Mouse (Mus musculus) ES-Bruce4 (cell line): ENCODE measurements at regions not wholly inside any gene's neighbourhood (a gene's known extent, or its start where the extent isn't known, plus 50 kb on each side); places are given as distances from the start of the nearest gene placed in this dataset.
"Not testable (repeated sequence)": the region's sequence is repeated elsewhere in the genome, so short reads cannot be mapped to it uniquely, and the experiment has no call there.

Experiments used
- H3K27ac ChIP-seq: 2 replicates; pipeline ENCODE4 v1.5.1; 2012; ENCODE audit warnings: low read length, inconsistent platforms; ENCODE audit not compliant: insufficient read depth
- H3K27me3 ChIP-seq: 2 replicates; pipeline ENCODE4 v1.6.1; 2012; ENCODE audit warnings: mild to moderate bottlenecking, low read length, inconsistent platforms; ENCODE audit not compliant: control insufficient read depth, poor library complexity, insufficient read depth, severe bottlenecking
- H3K36me3 ChIP-seq: 2 replicates; pipeline ENCODE4 v1.6.1; 2012; ENCODE audit warnings: inconsistent platforms, mild to moderate bottlenecking, low read length, moderate library complexity; ENCODE audit not compliant: control insufficient read depth, poor library complexity, insufficient read depth, severe bottlenecking
- H3K4me1 ChIP-seq: one replicate; pipeline ENCODE4 v1.8.1; 2011; ENCODE audit warnings: low read length; ENCODE audit not compliant: control insufficient read depth, insufficient read depth
- H3K4me3 ChIP-seq: 2 replicates; pipeline ENCODE4 v1.5.1; 2011; ENCODE audit warnings: low read depth, mild to moderate bottlenecking, low read length
- H3K9ac ChIP-seq: 2 replicates; pipeline ENCODE4 v1.6.1; 2012; ENCODE audit warnings: low read depth, mild to moderate bottlenecking, inconsistent platforms; ENCODE audit not compliant: poor library complexity, severe bottlenecking
- H3K9me3 ChIP-seq: replicated peaks from 2 replicates; pipeline ENCODE4 v1.6.1; 2012; ENCODE audit warnings: mild to moderate bottlenecking, low read length, inconsistent platforms; ENCODE audit not compliant: control insufficient read depth, poor library complexity, insufficient read depth, severe bottlenecking
- CTCF ChIP-seq: IDR thresholded peaks from one replicate; pipeline ENCODE4 v1.8.1; 2011; ENCODE audit warnings: low read depth, low read length
- EP300 ChIP-seq: IDR thresholded peaks from 2 replicates; pipeline ENCODE4 v1.6.1; 2011; ENCODE audit warnings: low read depth, low read length; ENCODE audit not compliant: insufficient read depth
- POLR2A ChIP-seq: IDR thresholded peaks from one replicate; pipeline ENCODE4 v1.8.1; 2011; ENCODE audit warnings: low read length; ENCODE audit not compliant: insufficient read depth

- Histone ChIP-seq H3K4me1 (no peaks in the 10 kb centered on the region), H3K27me3 (no peaks in the 10 kb centered on the region), H3K4me3 (no peak overlapping the region), H3K9me3 (no peaks in the 10 kb centered on the region), H3K36me3 (no peaks in the 10 kb centered on the region), H3K9ac (no peak overlapping the region), H3K27ac (no peak overlapping the region)
- TF ChIP-seq EP300 (no peak), CTCF (no peak), POLR2A (no peak)
Observed at GRCm38 (mm10) chr9:91091421-91092050, 270.7 kb upstream of the Zic4 start.

GRCm38 (mm10) chr9:91101614-91102407 lies 260.4 kb upstream of the Zic4 start:
- Histone ChIP-seq H3K9me3 (no peaks in the 10 kb centered on the region), H3K4me1 (no peaks in the 10 kb centered on the region), H3K4me3 (no peak overlapping the region), H3K9ac (no peak overlapping the region), H3K36me3 (no peaks in the 10 kb centered on the region), H3K27ac (no peak overlapping the region), H3K27me3 (no peaks in the 10 kb centered on the region)
- no peak for TF ChIP-seq POLR2A
- no peak for TF ChIP-seq EP300
- TF ChIP-seq CTCF: no peak

DNA sequence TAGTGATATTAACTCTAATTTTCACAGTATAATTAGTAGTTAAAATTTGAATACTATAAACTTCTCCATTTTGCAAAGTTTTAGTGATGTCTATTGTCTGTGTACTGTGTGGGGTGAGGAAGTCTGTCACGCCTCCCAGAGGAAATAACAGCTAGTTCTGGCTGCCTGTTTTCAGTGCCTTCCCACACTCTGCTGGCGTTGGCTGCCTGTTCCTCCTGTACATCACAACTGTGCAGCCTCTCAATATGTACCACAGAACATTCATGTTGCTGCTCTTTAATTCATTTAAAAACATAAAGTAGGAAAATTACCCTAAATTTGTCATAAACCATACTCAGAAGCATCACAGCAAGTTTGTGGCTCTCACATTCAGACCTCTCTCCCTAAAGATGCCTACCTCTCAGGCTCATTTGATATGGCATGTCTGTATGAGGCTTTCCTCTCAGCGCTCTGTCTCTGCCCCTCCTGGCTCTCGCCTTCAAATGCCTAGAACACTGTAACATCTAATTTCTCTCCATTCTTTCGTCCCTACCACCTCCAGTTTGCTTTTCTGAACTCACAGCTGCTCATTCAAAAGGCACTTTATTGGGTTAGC lies 239.7 kb upstream of the Zic4 start:
- Histone ChIP-seq H3K9me3 (no peaks in the 10 kb centered on the region), H3K36me3 (no peaks in the 10 kb centered on the region), H3K4me3 (no peak overlapping the region), H3K9ac (no peak overlapping the region), H3K4me1 (no peaks in the 10 kb centered on the region), H3K27me3 (no peaks in the 10 kb centered on the region), H3K27ac (no peak overlapping the region)
- TF ChIP-seq CTCF (no peak), POLR2A (no peak), EP300 (no peak)

GRCm38 (mm10) chr9:91123208-91123607 lies 239.0 kb upstream of the Zic4 start:
- H3K4me1 ChIP-seq: no peaks in the 10 kb centered on the region
- H3K4me3 ChIP-seq: no peak overlapping the region
- H3K27me3 ChIP-seq: no peaks in the 10 kb centered on the region
- TF ChIP-seq EP300: no peak
- TF ChIP-seq CTCF: no peak
- TF ChIP-seq POLR2A: no peak
- no peak overlapping the region for H3K9ac ChIP-seq
- no peaks in the 10 kb centered on the region for H3K36me3 ChIP-seq
- H3K9me3 ChIP-seq: no peaks in the 10 kb centered on the region
- no peak overlapping the region for H3K27ac ChIP-seq

DNA sequence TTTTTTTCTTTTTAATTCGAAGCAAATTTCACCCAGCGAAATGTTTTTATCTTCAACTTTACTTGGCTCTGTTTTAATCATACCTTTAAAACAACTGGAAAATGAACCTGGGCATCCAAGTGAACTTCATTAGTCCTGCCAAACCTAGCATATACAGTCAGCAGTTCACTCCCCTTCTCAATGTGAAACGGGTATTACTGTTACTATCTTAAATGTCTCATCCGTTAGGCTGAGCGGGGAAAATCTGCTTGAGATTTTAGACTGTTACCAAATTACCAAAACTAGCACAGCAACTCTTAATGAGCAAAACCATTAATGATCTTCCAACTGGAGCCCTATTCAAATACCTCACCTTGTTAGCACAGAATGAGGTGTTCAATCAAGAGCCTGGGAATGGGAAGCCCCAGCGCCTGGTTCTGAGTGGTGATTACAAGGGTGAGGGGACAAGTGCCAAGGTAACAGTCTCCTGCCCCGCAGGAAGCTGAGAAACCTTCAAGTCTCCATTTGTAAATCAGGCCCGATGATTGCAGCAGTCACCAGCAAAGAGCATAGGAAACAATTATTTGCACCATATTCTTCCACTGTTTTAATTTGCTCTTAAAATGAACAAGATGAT lies 235.5 kb upstream of the Zic4 start:
- H3K4me1 ChIP-seq: no peaks in the 10 kb centered on the region
- H3K9me3 ChIP-seq: no peaks in the 10 kb centered on the region
- no peaks in the 10 kb centered on the region for H3K36me3 ChIP-seq
- no peak overlapping the region for H3K4me3 ChIP-seq
- H3K27me3 ChIP-seq: no peaks in the 10 kb centered on the region
- H3K9ac ChIP-seq: no peak overlapping the region
- no peak overlapping the region for H3K27ac ChIP-seq
- TF ChIP-seq CTCF (no peak), EP300 (no peak), POLR2A (no peak)

GRCm38 (mm10) chr9:91128491-91128890 lies 233.7 kb upstream of the Zic4 start:
- not testable (repeated sequence) for H3K9ac ChIP-seq, H3K27ac ChIP-seq, H3K4me3 ChIP-seq, H3K4me1 ChIP-seq, H3K9me3 ChIP-seq, H3K27me3 ChIP-seq, H3K36me3 ChIP-seq
